Mouse (Mus musculus): Measurements from ENCODE around the gene Nkx2-3.

- TF ChIP-seq CTCF (IDR thresholded peaks at IDR 0.05; ENCODE audit: extremely low read depth, insufficient read depth, insufficient read length, insufficient replicate concordance) (no peak), POLR2A (IDR thresholded peaks at IDR 0.05; ENCODE audit: low read depth, low read length) (no peak)
Measured at GRCm38 (mm10) chr19:43579081-43579796, 32.9 kb upstream of the Nkx2-3 start.
